Mouse (Mus musculus) ES-E14 (cell line): Measurements from ENCODE around the gene Zfp697. TPM values are rescaled to one million over a fixed set of nuclear protein-coding genes. Genes with fewer than 3 reads are reported as not detected.
"Not testable (repeated sequence)": the region's sequence is repeated elsewhere in the genome, so short reads cannot be mapped to it uniquely, and the experiment has no call there.

Source experiments
- DNase-seq: peaks from one replicate; pipeline ENCODE4 v3.0.0-alpha.2; 2013; ENCODE audit warnings: low read depth, low spot score
- H3K27ac ChIP-seq: 2 replicates; pipeline ENCODE4 v1.5.1; 2012; ENCODE audit warnings: low read depth, mild to moderate bottlenecking, low read length, moderate library complexity, mixed read lengths; ENCODE audit not compliant: poor library complexity, insufficient read depth, severe bottlenecking
- H3K36me3 ChIP-seq: 2 replicates; pipeline ENCODE4 v1.6.1; 2012; ENCODE audit warnings: mild to moderate bottlenecking, low read length, moderate library complexity, mixed read lengths; ENCODE audit not compliant: control insufficient read depth, poor library complexity, insufficient read depth, severe bottlenecking
- H3K4me1 ChIP-seq, 2 experiments: fragments of 150-350 bp in 1 of 2; sonication (generic) in 1 of 2; 2 replicates each; pipeline ENCODE4 v1.6.1; 2012; ENCODE audit warnings: low read length in 2 of 2, mild to moderate bottlenecking in 1 of 2, mixed read lengths in 1 of 2; ENCODE audit not compliant: control insufficient read depth in 2 of 2, insufficient read depth in 2 of 2, poor library complexity in 1 of 2
- H3K4me3 ChIP-seq, 2 experiments: fragments of 150-350 bp in 1 of 2; sonication (generic) in 1 of 2; 2 replicates each; pipeline ENCODE4 v1.5.1; 2012; ENCODE audit warnings: low read length in 2 of 2, low read depth in 1 of 2, mild to moderate bottlenecking in 1 of 2, mixed read lengths in 1 of 2; ENCODE audit not compliant: insufficient read depth in 1 of 2, poor library complexity in 1 of 2, severe bottlenecking in 1 of 2
- H3K9ac ChIP-seq: 2 replicates; pipeline ENCODE4 v1.6.1; 2012; ENCODE audit warnings: low read depth, mild to moderate bottlenecking, low read length, mixed read lengths; ENCODE audit not compliant: poor library complexity, insufficient read depth, severe bottlenecking
- H3K9me3 ChIP-seq: fragments of 150-350 bp; sonication (generic); 2 replicates; pipeline ENCODE4 v1.6.1; 2012; ENCODE audit warnings: low read depth, mild to moderate bottlenecking, low read length; ENCODE audit not compliant: control insufficient read depth, insufficient read depth
- CHD2 ChIP-seq: IDR thresholded peaks from 2 replicates; pipeline ENCODE4 v1.6.1; 2014; ENCODE audit warnings: mild to moderate bottlenecking, low read depth, low read length, inconsistent platforms
- HCFC1 ChIP-seq: IDR thresholded peaks from 2 replicates; pipeline ENCODE4 v1.6.1; 2012; ENCODE audit warnings: low read length, inconsistent platforms, borderline replicate concordance; ENCODE audit not compliant: insufficient read depth
- MAFK ChIP-seq: IDR thresholded peaks from 2 replicates; pipeline ENCODE4 v1.6.1; 2014; ENCODE audit warnings: mild to moderate bottlenecking, low read depth, low read length, inconsistent platforms; ENCODE audit not compliant: insufficient read depth
- ZC3H11A ChIP-seq: IDR thresholded peaks from 2 replicates; pipeline ENCODE4 v1.6.1; 2012; ENCODE audit warnings: low read depth, mild to moderate bottlenecking, inconsistent platforms, low read length, borderline replicate concordance
- ZNF384 ChIP-seq: IDR thresholded peaks from 2 replicates; pipeline ENCODE4 v1.6.1; 2012; ENCODE audit warnings: low read depth, low read length, inconsistent platforms
- in situ Hi-C, 2 experiments: fragments of 600-800 bp; cut with MboI; formaldehyde crosslinking; loops; one replicate each; pipeline ENCODE4 v1.15.1; 2025; ENCODE audit warnings: low sequenced_read_pairs in 2 of 2, inconsistent platforms in 1 of 2; ENCODE audit not compliant: unreplicated experiment in 2 of 2
- total RNA-seq: library from RNA; depleted of rRNA; stranded (reverse); fragments of 300-350 nt; gene quantifications from 2 replicates; pipeline ENCODE4 v1.2.3, GENCODE M21; 2012

Zfp697 gene
- total RNA-seq, 1 experiment = 3.4 TPM

DNA sequence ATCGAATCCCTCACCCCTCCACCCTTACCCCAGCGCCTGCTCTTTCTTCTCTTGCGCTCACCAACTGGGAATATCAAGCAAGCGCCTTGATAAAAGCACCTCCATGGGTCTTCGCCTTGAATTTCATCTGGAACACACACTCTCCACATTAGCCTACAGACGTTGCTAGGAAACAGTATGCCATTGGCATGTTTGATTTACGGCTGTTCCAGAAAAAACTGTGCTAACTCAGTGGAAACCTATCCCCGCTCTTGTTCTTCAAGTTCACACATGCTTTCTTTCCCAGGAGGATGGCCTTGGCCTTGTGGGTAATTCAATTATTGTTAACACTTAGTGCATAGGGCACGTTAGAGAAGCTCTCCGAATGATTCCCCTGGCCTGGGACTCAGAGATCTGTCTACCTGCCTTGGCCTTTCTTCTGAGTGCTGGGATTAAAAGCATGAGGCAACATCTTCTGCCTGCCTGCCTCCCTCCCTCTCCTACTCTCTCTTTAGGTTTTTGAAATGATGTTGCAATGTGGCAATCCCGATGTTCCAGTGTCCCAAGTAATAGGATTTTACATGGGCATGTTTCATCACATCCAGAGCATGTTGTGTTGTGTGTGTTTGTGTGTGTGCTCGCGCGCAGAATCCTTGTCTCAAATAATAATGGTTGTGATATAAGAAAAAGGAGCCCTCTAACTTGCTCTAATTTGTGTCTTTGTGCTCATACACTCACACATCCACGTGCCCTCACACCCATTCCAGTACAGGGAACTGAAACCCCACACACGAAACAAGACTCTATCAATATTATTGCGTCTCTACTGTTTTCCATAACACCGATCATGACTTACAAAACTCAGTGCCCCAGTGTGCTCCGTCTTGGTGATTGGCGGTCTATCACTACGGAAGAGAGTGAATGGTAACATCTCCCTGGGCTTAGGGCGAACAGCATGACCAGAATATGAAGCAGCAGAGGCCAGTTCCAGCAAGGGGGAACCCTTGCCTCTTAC, 45.3 kb upstream of the Zfp697 start:
- peaks cover 0 to 4% of the 10 kb centered on the region in 2 experiments; a peak in 1 of 4 replicates for H3K4me1 ChIP-seq
- peaks cover 21% of the 10 kb centered on the region; the same call in 1 of the 2 replicates for H3K36me3 ChIP-seq
- DNase-seq = no peak
- TF ChIP-seq CHD2 (no peak), ZNF384 (no peak), MAFK (no peak), ZC3H11A (no peak)
- no peak overlapping the region for H3K4me3 ChIP-seq
- H3K9me3 ChIP-seq = no peaks in the 10 kb centered on the region
- H3K27ac ChIP-seq = no peak overlapping the region
- in situ Hi-C loops = no loop called here
- H3K9ac ChIP-seq = no peak overlapping the region

GRCm38 (mm10) chr3:98338584-98339041, 43.6 kb upstream of the Zfp697 start:
- Histone ChIP-seq H3K4me1 (peaks cover 0 to 4% of the 10 kb centered on the region in 2 experiments; a peak in 1 of 4 replicates), H3K4me3 (peak overlapping the region; percentile 69 to 85), H3K9ac (peak overlapping the region; percentile 24), H3K9me3 (no peaks in the 10 kb centered on the region), H3K27ac (no peak overlapping the region), H3K36me3 (peaks cover 19% of the 10 kb centered on the region; the same call in 1 of the 2 replicates)
- no peak for TF ChIP-seq MAFK
- TF ChIP-seq CHD2 = no peak
- no peak for TF ChIP-seq HCFC1
- TF ChIP-seq ZC3H11A = no peak
- no peak for TF ChIP-seq ZNF384
- DNase-seq = no peak
- in situ Hi-C loops = no loop called here

- no peak overlapping the region for H3K27ac ChIP-seq
- in situ Hi-C loops = no loop called here
Measured at GRCm38 (mm10) chr3:98339097-98339705, 43.1 kb upstream of the Zfp697 start.

DNA sequence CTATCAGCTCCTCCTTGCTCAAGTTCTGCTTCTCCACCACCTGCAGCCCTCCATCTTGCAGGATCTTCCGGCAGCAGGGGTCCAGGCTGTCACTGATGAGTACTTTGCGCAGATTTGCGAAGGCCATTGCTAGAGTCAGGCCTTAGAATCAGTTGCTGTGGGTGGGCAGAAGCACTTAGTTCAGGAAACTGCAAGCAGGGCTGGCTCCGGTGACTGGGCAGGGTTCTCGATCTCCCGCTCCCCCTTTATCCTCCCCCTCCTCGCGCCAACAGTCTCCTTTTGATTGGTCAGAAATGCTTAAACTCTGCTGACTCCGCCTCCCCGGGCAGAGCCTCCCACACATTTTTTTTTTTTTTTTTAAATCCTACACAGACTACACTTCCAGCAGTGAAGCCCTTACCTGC, 42.6 kb upstream of the Zfp697 start, which contains the start of gene Phgdh:
Phgdh (minus strand) TSS at position 285 of the 404 bp plus-strand sequence.
- Histone ChIP-seq H3K36me3 (peaks cover 12% of the 10 kb centered on the region; the same call in 1 of the 2 replicates), H3K9ac (peak within 1 kb of the TSS; percentile 24), H3K4me3 (peak within 1 kb of the TSS; percentile 69 to 85)
- H3K27ac ChIP-seq, in situ Hi-C loops, H3K9me3 ChIP-seq, H3K4me1 ChIP-seq: not testable (repeated sequence)
- peak; percentile 97 for TF ChIP-seq ZNF384
- DNase-seq = peak; percentile 81

More at GRCm38 (mm10) chr3:98339097-98339705, 43.1 kb upstream of the Zfp697 start:
- H3K36me3 ChIP-seq = peaks cover 16% of the 10 kb centered on the region; the same call in 1 of the 2 replicates
- no peak for DNase-seq
- peak overlapping the region; percentile 24 for H3K9ac ChIP-seq
- no peaks in the 10 kb centered on the region for H3K9me3 ChIP-seq
- peaks cover 0 to 4% of the 10 kb centered on the region in 2 experiments; a peak in 1 of 4 replicates for H3K4me1 ChIP-seq
- TF ChIP-seq MAFK = no peak
- no peak for TF ChIP-seq HCFC1
- peak overlapping the region; percentile 69 to 85 for H3K4me3 ChIP-seq
